Mouse (Mus musculus) forebrain, embryonic 14.5 days (tissue): ENCODE results near the gene Dlec1. TPM values are rescaled to one million over a fixed set of nuclear protein-coding genes. Genes with fewer than 3 reads are reported as not detected.
A peak's percentile ranks its signal among the peaks of the same experiment; 100 is the strongest.

Experiments
- ATAC-seq: fragments of 200-750 bp; cut with Nextera tagmentation; 2 replicates; pipeline ENCODE4 v1.8.0; 2017; ENCODE audit warnings: mild to moderate bottlenecking, moderate library complexity
- DNase-seq: peaks from one replicate; pipeline ENCODE4 v3.0.0-alpha.2; 2015; ENCODE audit warnings: low spot score
- H3K27ac ChIP-seq: fragments of 300-500 bp; sonication (generic); 2 replicates; pipeline ENCODE4 v1.5.1; 2014; ENCODE audit warnings: low read depth, mild to moderate bottlenecking, control low read depth, low read length, moderate library complexity
- H3K27me3 ChIP-seq: fragments of 300-500 bp; sonication (generic); replicated peaks from 2 replicates; pipeline ENCODE4 v1.6.1; 2014; ENCODE audit warnings: low read length, control low read depth, mixed read lengths; ENCODE audit not compliant: control insufficient read depth, insufficient read depth
- H3K36me3 ChIP-seq: fragments of 300-500 bp; sonication (generic); 2 replicates; pipeline ENCODE4 v1.6.1; 2014; ENCODE audit warnings: low read length, control low read depth; ENCODE audit not compliant: control insufficient read depth, insufficient read depth
- H3K4me1 ChIP-seq: fragments of 300-500 bp; sonication (generic); 2 replicates; pipeline ENCODE4 v1.6.1; 2014; ENCODE audit warnings: antibody characterized with exemption, low read length, control low read depth; ENCODE audit not compliant: control insufficient read depth, insufficient read depth
- H3K4me2 ChIP-seq: fragments of 300-500 bp; sonication (generic); 2 replicates; pipeline ENCODE4 v1.6.1; 2014; ENCODE audit warnings: mild to moderate bottlenecking, control low read depth, low read length
- H3K4me3 ChIP-seq: fragments of 300-500 bp; sonication (generic); 2 replicates; pipeline ENCODE4 v1.5.1; 2014; ENCODE audit warnings: low read depth, low read length, control low read depth
- H3K9ac ChIP-seq: fragments of 300-500 bp; sonication (generic); 2 replicates; pipeline ENCODE4 v1.6.1; 2014; ENCODE audit warnings: mild to moderate bottlenecking, low read length, control low read depth, moderate library complexity
- H3K9me3 ChIP-seq: fragments of 300-500 bp; sonication (generic); replicated peaks from 2 replicates; pipeline ENCODE4 v1.6.1; 2016; ENCODE audit warnings: low read length, control low read depth, mixed read lengths; ENCODE audit not compliant: control insufficient read depth
- WGBS: fragments of 180-500 bp; shearing (Covaris S2); extraction: QIAGEN DNeasy Blood & Tissue Kit; methylation state at CpG from one replicate; pipeline ENCODE4 v1.1.7; 2014; 5-methylcytosine and 5-hydroxymethylcytosine counted together
- polyA plus RNA-seq: library from polyadenylated mRNA; unstranded; fragments of >200 nt; fragmentation: Nextera tagmentation; extraction: Ambion mirVana; gene quantifications from 2 replicates; pipeline ENCODE4 v1.2.1, GENCODE M21; 2014

The Dlec1 gene
- 0.33 and 0.70 TPM in 2 replicates for polyA plus RNA-seq

- Histone ChIP-seq H3K27ac (no peak within 1 kb of the TSS), H3K4me2 (peak within 1 kb of the TSS; percentile 73), H3K4me1 (peaks cover 6% of the 10 kb centered on the region; the same call in 1 of the 2 replicates), H3K27me3 (no peaks in the 10 kb centered on the region), H3K4me3 (peak within 1 kb of the TSS; percentile 58), H3K9me3 (no peaks in the 10 kb centered on the region), H3K36me3 (no peaks in the 10 kb centered on the region), H3K9ac (peak within 1 kb of the TSS; percentile 53)
- 3% methylated on average over 44 of the region's 44 CpGs for WGBS
- ATAC-seq (peak; percentile 93), DNase-seq (peak; percentile 94)
These were observed at the start of gene Dlec1 for GRCm38 (mm10) chr9:119101992-119102782. TSS of gene Dlec1 (plus strand) at chr9:119102478.

- no peak overlapping the region for H3K4me2 ChIP-seq
- no peaks in the 10 kb centered on the region for H3K36me3 ChIP-seq
- peaks cover 5% of the 10 kb centered on the region; the same call in 1 of the 2 replicates for H3K4me1 ChIP-seq
- H3K9me3 ChIP-seq, result no peaks in the 10 kb centered on the region
- no peak overlapping the region for H3K9ac ChIP-seq
- ATAC-seq (no peak), DNase-seq (no peak)
- WGBS, result 82% methylated on average over 9 of the region's 9 CpGs
- no peak overlapping the region for H3K4me3 ChIP-seq
- no peaks in the 10 kb centered on the region for H3K27me3 ChIP-seq
- H3K27ac ChIP-seq, result no peak overlapping the region
These were observed 48.2 kb upstream of the Dlec1 start for GRCm38 (mm10) chr9:119053964-119054576.

GRCm38 (mm10) chr9:119055336-119055735 is 46.9 kb upstream of the Dlec1 start:
- no peak overlapping the region for H3K4me2 ChIP-seq
- H3K27me3 ChIP-seq, result no peaks in the 10 kb centered on the region
- no peaks in the 10 kb centered on the region for H3K9me3 ChIP-seq
- no peak overlapping the region for H3K9ac ChIP-seq
- ATAC-seq (no peak), DNase-seq (no peak)
- no peak overlapping the region for H3K27ac ChIP-seq
- no peak overlapping the region for H3K4me3 ChIP-seq
- no peaks in the 10 kb centered on the region for H3K36me3 ChIP-seq
- 96% methylated on average over 4 of the region's 4 CpGs for WGBS
- peaks cover 5% of the 10 kb centered on the region; the same call in 1 of the 2 replicates for H3K4me1 ChIP-seq

GRCm38 (mm10) chr9:119058245-119058644 is 44.0 kb upstream of the Dlec1 start:
- WGBS, result 83% methylated on average over 7 of the region's 7 CpGs
- Histone ChIP-seq H3K4me1 (no peaks in the 10 kb centered on the region; the same call in 1 of the 2 replicates), H3K27me3 (no peaks in the 10 kb centered on the region), H3K9me3 (no peaks in the 10 kb centered on the region), H3K9ac (no peak overlapping the region), H3K27ac (no peak overlapping the region), H3K4me2 (no peak overlapping the region), H3K36me3 (no peaks in the 10 kb centered on the region), H3K4me3 (no peak overlapping the region)
- no peak for ATAC-seq
- no peak for DNase-seq

- DNase-seq, result no peak
- Histone ChIP-seq H3K4me3 (no peak overlapping the region), H3K9ac (no peak overlapping the region), H3K4me1 (no peaks in the 10 kb centered on the region), H3K27ac (no peak overlapping the region), H3K36me3 (no peaks in the 10 kb centered on the region), H3K4me2 (no peak overlapping the region), H3K27me3 (no peaks in the 10 kb centered on the region), H3K9me3 (no peaks in the 10 kb centered on the region)
- no peak for ATAC-seq
- 91% methylated on average over 10 of the region's 10 CpGs for WGBS
These were observed 41.6 kb upstream of the Dlec1 start for GRCm38 (mm10) chr9:119060701-119061100.

DNA sequence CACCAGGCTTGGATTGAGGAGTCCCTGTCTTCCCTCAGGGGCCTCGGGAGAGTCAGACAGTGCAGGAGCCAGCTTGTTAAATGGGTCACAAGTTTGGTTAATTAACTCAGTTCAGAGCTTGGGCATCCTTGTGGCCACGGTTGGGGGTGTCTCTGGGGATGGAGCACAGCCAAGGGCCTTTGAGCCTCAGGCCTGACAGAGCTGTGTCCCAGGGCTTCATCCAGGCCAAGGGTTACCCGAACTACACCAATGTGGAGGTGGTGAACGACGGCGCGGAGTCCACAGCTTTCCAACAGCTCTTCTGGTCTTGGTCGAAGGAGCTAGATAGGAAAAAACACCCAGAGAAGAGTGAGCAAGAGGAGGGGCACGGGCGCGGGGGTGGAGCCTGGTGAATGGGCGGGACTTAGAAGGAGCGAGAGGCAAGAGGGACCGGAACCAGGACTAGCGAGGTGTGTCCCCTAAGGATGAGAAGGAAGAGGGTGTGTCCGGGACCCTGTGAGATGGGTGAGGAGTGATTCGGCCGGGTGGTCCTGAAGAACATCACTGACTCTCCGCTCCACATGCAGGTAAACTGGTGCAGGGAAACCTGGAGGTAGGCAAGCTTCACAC is 39.1 kb upstream of the Dlec1 start:
- ATAC-seq (no peak), DNase-seq (no peak)
- no peak overlapping the region for H3K27ac ChIP-seq
- H3K36me3 ChIP-seq, result no peaks in the 10 kb centered on the region
- H3K4me2 ChIP-seq, result no peak overlapping the region
- H3K27me3 ChIP-seq, result no peaks in the 10 kb centered on the region
- H3K9ac ChIP-seq, result no peak overlapping the region
- no peak overlapping the region for H3K4me3 ChIP-seq
- no peaks in the 10 kb centered on the region for H3K4me1 ChIP-seq
- WGBS, result 30% methylated on average over 19 of the region's 19 CpGs
- H3K9me3 ChIP-seq, result no peaks in the 10 kb centered on the region

DNA sequence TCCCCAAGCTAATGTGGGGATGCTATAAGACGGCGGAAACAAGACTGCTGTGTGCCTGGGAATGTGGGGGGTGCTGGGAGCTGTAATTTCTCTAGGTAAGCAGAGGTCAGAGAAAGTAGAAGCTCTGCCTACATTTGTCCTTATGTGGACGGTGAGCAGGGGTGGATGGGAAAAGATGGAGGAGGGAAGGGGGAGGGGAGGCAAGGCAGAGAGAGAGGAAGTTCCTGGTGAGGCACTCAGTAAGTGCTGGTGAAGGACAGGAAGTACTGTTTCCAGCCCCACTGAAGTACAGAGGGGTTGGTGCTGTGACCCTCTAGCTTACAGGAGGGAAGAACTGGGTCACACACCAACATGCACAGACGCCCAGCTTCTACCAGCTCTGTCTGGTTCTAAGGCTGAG is 38.0 kb upstream of the Dlec1 start:
- H3K27me3 ChIP-seq, result no peaks in the 10 kb centered on the region
- H3K4me2 ChIP-seq, result no peak overlapping the region
- H3K9me3 ChIP-seq, result no peaks in the 10 kb centered on the region
- no peak overlapping the region for H3K9ac ChIP-seq
- DNase-seq (no peak), ATAC-seq (no peak)
- 76% methylated on average over 4 of the region's 4 CpGs for WGBS
- H3K4me3 ChIP-seq, result no peak overlapping the region
- H3K4me1 ChIP-seq, result no peaks in the 10 kb centered on the region
- H3K27ac ChIP-seq, result no peak overlapping the region
- H3K36me3 ChIP-seq, result no peaks in the 10 kb centered on the region

DNA sequence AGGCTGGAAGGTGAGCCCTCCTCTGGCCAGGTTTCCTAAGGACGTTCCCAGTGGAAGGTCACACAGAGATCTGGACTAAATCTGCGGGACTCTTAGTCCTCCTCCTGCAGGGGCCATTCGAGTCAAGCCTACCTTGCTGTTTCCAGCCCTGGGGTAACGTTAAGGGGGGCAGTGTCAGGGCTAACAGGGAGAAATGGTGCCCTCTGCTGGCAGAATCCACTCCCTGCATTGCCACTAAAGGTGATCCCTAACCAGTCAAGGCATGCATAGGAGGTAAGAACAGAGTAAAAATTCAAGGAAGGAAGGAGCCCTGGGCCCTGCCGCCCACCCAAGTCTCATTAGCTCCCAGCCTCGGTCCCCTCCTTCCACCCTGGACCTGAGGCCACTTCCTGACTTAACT is 34.7 kb upstream of the Dlec1 start:
- ATAC-seq (peak; percentile 61), DNase-seq (peak; percentile 86)
- 3% methylated on average over 6 of the region's 6 CpGs for WGBS
- Histone ChIP-seq H3K4me2 (no peak overlapping the region), H3K27me3 (no peaks in the 10 kb centered on the region), H3K36me3 (no peaks in the 10 kb centered on the region), H3K27ac (no peak overlapping the region), H3K4me3 (no peak overlapping the region), H3K9ac (no peak overlapping the region), H3K9me3 (no peaks in the 10 kb centered on the region), H3K4me1 (no peaks in the 10 kb centered on the region)

DNA sequence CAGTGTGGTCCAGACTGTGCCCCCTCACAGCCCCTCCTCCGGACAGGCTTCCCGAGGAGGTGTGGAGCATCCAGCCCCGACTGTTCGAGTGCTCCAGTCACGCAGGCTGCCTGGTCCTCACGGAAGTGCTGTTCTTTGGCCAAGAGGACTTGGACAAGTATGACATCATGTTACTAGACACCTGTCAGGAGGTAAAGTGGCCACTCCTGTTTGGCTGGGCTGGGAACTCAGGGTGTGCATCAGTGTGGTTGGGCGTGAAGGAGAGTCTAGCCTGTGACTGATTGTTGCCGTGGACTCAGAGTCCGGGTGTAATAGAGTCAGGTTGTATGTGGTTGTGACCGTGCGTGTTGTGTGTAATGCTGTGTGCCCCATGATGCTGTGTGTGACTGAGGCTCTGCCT is 34.0 kb upstream of the Dlec1 start:
- H3K27ac ChIP-seq, result no peak overlapping the region
- WGBS, result 92% methylated on average over 11 of the region's 11 CpGs
- DNase-seq (no peak), ATAC-seq (no peak)
- no peak overlapping the region for H3K4me3 ChIP-seq
- no peaks in the 10 kb centered on the region for H3K4me1 ChIP-seq
- H3K9me3 ChIP-seq, result no peaks in the 10 kb centered on the region
- H3K9ac ChIP-seq, result no peak overlapping the region
- no peaks in the 10 kb centered on the region for H3K36me3 ChIP-seq
- H3K27me3 ChIP-seq, result no peaks in the 10 kb centered on the region
- no peak overlapping the region for H3K4me2 ChIP-seq
